Mouse (Mus musculus) bone marrow, adult 2 months (tissue): ENCODE measurements at regions not wholly inside any gene's neighbourhood (a gene's known extent, or its start where the extent isn't known, plus 50 kb on each side); places are given as distances from the start of the nearest gene placed in this dataset.

Experiments
- CTCF ChIP-seq: fragments of 200-500 bp; IDR thresholded peaks from 2 replicates; pipeline ENCODE4 v1.5.1; 2011; ENCODE audit warnings: low read length, control low read depth; ENCODE audit not compliant: control insufficient read depth, insufficient read depth
- POLR2A ChIP-seq: fragments of 200-500 bp; IDR thresholded peaks from 2 replicates; pipeline ENCODE4 v1.6.1; 2011; ENCODE audit warnings: low read depth, mild to moderate bottlenecking, control low read depth, low read length, borderline replicate concordance; ENCODE audit not compliant: control insufficient read depth

- TF ChIP-seq POLR2A (no peak), CTCF (no peak)
Measured at GRCm38 (mm10) chr19:27489053-27489452, 59.4 kb upstream of the Pum3 start.
